Mouse (Mus musculus) hindbrain, embryonic 10.5 days (tissue): ENCODE measurements around the gene Bud31. TPM values are rescaled to one million over a fixed set of nuclear protein-coding genes. Genes with fewer than 3 reads are reported as not detected.
A peak's percentile ranks its signal among the peaks of the same experiment; 100 is the strongest.
"Not testable (repeated sequence)": the region's sequence is repeated elsewhere in the genome, so short reads cannot be mapped to it uniquely, and the experiment has no call there.

Experiments used
- DNase-seq: peaks from one replicate; pipeline ENCODE4 v3.0.0-alpha.2; 2017; ENCODE audit warnings: low spot score
- H3K27ac ChIP-seq: fragments of 300-500 bp; sonication (generic); 2 replicates; pipeline ENCODE4 v1.5.1; 2016; ENCODE audit warnings: mild to moderate bottlenecking, moderate library complexity
- H3K27me3 ChIP-seq: fragments of 300-500 bp; sonication (generic); 2 replicates; pipeline ENCODE4 v1.6.1; 2016; ENCODE audit warnings: mild to moderate bottlenecking; ENCODE audit not compliant: poor library complexity, insufficient read depth, severe bottlenecking
- H3K36me3 ChIP-seq: fragments of 300-500 bp; sonication (generic); 2 replicates; pipeline ENCODE4 v1.6.1; 2016; ENCODE audit warnings: mild to moderate bottlenecking, moderate library complexity
- H3K4me1 ChIP-seq: fragments of 300-500 bp; sonication (generic); replicated peaks from 2 replicates; pipeline ENCODE4 v1.6.1; 2016; ENCODE audit warnings: mild to moderate bottlenecking
- H3K4me3 ChIP-seq: fragments of 300-500 bp; sonication (generic); 2 replicates; pipeline ENCODE4 v1.5.1; 2016; ENCODE audit warnings: mild to moderate bottlenecking, moderate library complexity
- H3K9me3 ChIP-seq: fragments of 300-500 bp; sonication (generic); 2 replicates; pipeline ENCODE4 v1.6.1; 2016; ENCODE audit warnings: mild to moderate bottlenecking, moderate library complexity
- WGBS: fragments of 180-500 bp; shearing (Covaris S2); methylation state at CpG from one replicate; pipeline ENCODE4 v1.1.7; 2016; 5-methylcytosine and 5-hydroxymethylcytosine counted together
- polyA plus RNA-seq: library from polyadenylated mRNA; unstranded; fragments of >200 nt; fragmentation: Nextera tagmentation; extraction: Ambion mirVana; gene quantifications from 2 replicates; pipeline ENCODE4 v1.2.1, GENCODE M21; 2016

Gene Bud31
- polyA plus RNA-seq, 1 experiment from 2014 or later, result 266 TPM

GRCm38 (mm10) chr5:145130995-145131394 is 9.2 kb upstream of the Bud31 start:
- H3K4me3 ChIP-seq, result no peak overlapping the region
- peaks cover 100% of the 10 kb centered on the region for H3K36me3 ChIP-seq
- no peak overlapping the region for H3K27ac ChIP-seq
- H3K27me3 ChIP-seq, result no peaks in the 10 kb centered on the region
- WGBS, result 95% methylated on average over 3 of the region's 3 CpGs
- H3K9me3 ChIP-seq, result no peaks in the 10 kb centered on the region
- DNase-seq, result no peak
- H3K4me1 ChIP-seq, result no peaks in the 10 kb centered on the region

- H3K4me3 ChIP-seq, H3K9me3 ChIP-seq, H3K27ac ChIP-seq, H3K27me3 ChIP-seq, DNase-seq, H3K4me1 ChIP-seq: not testable (repeated sequence)
- 89% methylated on average over 6 of the region's 6 CpGs for WGBS
- H3K36me3 ChIP-seq, result peaks cover 95% of the 10 kb centered on the region
Measured at GRCm38 (mm10) chr5:145133275-145133674, 6.9 kb upstream of the Bud31 start.

GRCm38 (mm10) chr5:145138836-145139235 is 1.3 kb upstream of the Bud31 start:
- WGBS, result 26% methylated on average over 6 of the region's 6 CpGs
- DNase-seq, result no peak

GRCm38 (mm10) chr5:145140611-145141010 is 449 bp downstream of the Bud31 start:
- Histone ChIP-seq H3K4me3 (peak overlapping the region; percentile 99), H3K27ac (peak overlapping the region; percentile 99), H3K36me3 (peaks cover 64% of the 10 kb centered on the region), H3K27me3 (no peaks in the 10 kb centered on the region), H3K9me3 (no peaks in the 10 kb centered on the region), H3K4me1 (peaks cover 28% of the 10 kb centered on the region)
- WGBS, result 2% methylated on average over 18 of the region's 18 CpGs
- no peak for DNase-seq

More at GRCm38 (mm10) chr5:145138836-145139235, 1.3 kb upstream of the Bud31 start:
- H3K27ac ChIP-seq, result peak overlapping the region; percentile 99
- H3K27me3 ChIP-seq, result no peaks in the 10 kb centered on the region
- no peaks in the 10 kb centered on the region for H3K9me3 ChIP-seq
- peaks cover 28% of the 10 kb centered on the region for H3K4me1 ChIP-seq
- H3K36me3 ChIP-seq, result peaks cover 64% of the 10 kb centered on the region
- peak overlapping the region; percentile 99 for H3K4me3 ChIP-seq

- Histone ChIP-seq H3K4me3 (no peak overlapping the region), H3K9me3 (no peaks in the 10 kb centered on the region), H3K4me1 (no peaks in the 10 kb centered on the region), H3K36me3 (peaks cover 100% of the 10 kb centered on the region), H3K27ac (no peak overlapping the region), H3K27me3 (no peaks in the 10 kb centered on the region)
- no peak for DNase-seq
- WGBS, result 94% methylated on average over 5 of the region's 5 CpGs
Measured at GRCm38 (mm10) chr5:145147748-145148147, 7.6 kb downstream of the Bud31 start.

GRCm38 (mm10) chr5:145149294-145149693 is 9.1 kb downstream of the Bud31 start:
- Histone ChIP-seq H3K4me1 (no peaks in the 10 kb centered on the region), H3K36me3 (peaks cover 100% of the 10 kb centered on the region), H3K27me3 (no peaks in the 10 kb centered on the region), H3K27ac (no peak overlapping the region), H3K4me3 (no peak overlapping the region), H3K9me3 (no peaks in the 10 kb centered on the region)
- WGBS, result 87% methylated on average over 6 of the region's 6 CpGs
- DNase-seq, result no peak

- Histone ChIP-seq H3K36me3 (peaks cover 98% of the 10 kb centered on the region), H3K4me1 (no peaks in the 10 kb centered on the region), H3K9me3 (no peaks in the 10 kb centered on the region), H3K27ac (no peak overlapping the region), H3K4me3 (no peak overlapping the region), H3K27me3 (no peaks in the 10 kb centered on the region)
- 93% methylated on average over 5 of the region's 5 CpGs for WGBS
- no peak for DNase-seq
Measured at GRCm38 (mm10) chr5:145152690-145153089, 12.5 kb downstream of the Bud31 start.

- no peak for DNase-seq
- peaks cover 86% of the 10 kb centered on the region for H3K36me3 ChIP-seq
- no peak overlapping the region for H3K27ac ChIP-seq
- 96% methylated on average over 14 of the region's 14 CpGs for WGBS
- peaks cover 6% of the 10 kb centered on the region for H3K4me1 ChIP-seq
- H3K9me3 ChIP-seq, result no peaks in the 10 kb centered on the region
- no peaks in the 10 kb centered on the region for H3K27me3 ChIP-seq
- no peak overlapping the region for H3K4me3 ChIP-seq
Measured at GRCm38 (mm10) chr5:145161361-145161760, 21.2 kb downstream of the Bud31 start.

- H3K4me1 ChIP-seq, result peaks cover 22% of the 10 kb centered on the region
- WGBS, result 72% methylated on average over 3 of the region's 3 CpGs
- H3K9me3 ChIP-seq, result no peaks in the 10 kb centered on the region
- no peak overlapping the region for H3K4me3 ChIP-seq
- no peak overlapping the region for H3K27ac ChIP-seq
- no peak for DNase-seq
- H3K36me3 ChIP-seq, result peaks cover 54% of the 10 kb centered on the region
- no peaks in the 10 kb centered on the region for H3K27me3 ChIP-seq
Measured at GRCm38 (mm10) chr5:145164710-145165109, 24.5 kb downstream of the Bud31 start.

- Histone ChIP-seq H3K36me3 (peaks cover 53% of the 10 kb centered on the region), H3K27ac (no peak overlapping the region), H3K4me1 (peaks cover 22% of the 10 kb centered on the region), H3K9me3 (no peaks in the 10 kb centered on the region), H3K27me3 (no peaks in the 10 kb centered on the region), H3K4me3 (peak overlapping the region; percentile 18; the same call in 1 of the 2 replicates)
- DNase-seq, result no peak
- WGBS, result 86% methylated on average over 15 of the region's 15 CpGs
Measured at GRCm38 (mm10) chr5:145165184-145165583, 25.0 kb downstream of the Bud31 start.

- Histone ChIP-seq H3K4me3 (peak within 1 kb of the TSS; percentile 96), H3K9me3 (no peaks in the 10 kb centered on the region), H3K27me3 (no peaks in the 10 kb centered on the region), H3K36me3 (peaks cover 53% of the 10 kb centered on the region), H3K4me1 (peaks cover 22% of the 10 kb centered on the region), H3K27ac (peak within 1 kb of the TSS; percentile 91)
- under 1% methylated on average over 51 of the region's 51 CpGs for WGBS
- peak; percentile 99 for DNase-seq
Measured at GRCm38 (mm10) chr5:145166536-145167305, 26.6 kb downstream of the Bud31 start, which contains the start of the genes Ptcd1 and Cpsf4. Gene Ptcd1, minus strand, starts transcription at chr5:145167108. Gene Cpsf4, plus strand, starts transcription at chr5:145167213.

GRCm38 (mm10) chr5:145167306-145167661 is 27.1 kb downstream of the Bud31 start:
- Histone ChIP-seq H3K4me1 (peaks cover 22% of the 10 kb centered on the region), H3K27me3 (no peaks in the 10 kb centered on the region), H3K9me3 (no peaks in the 10 kb centered on the region), H3K4me3 (peak overlapping the region; percentile 96), H3K36me3 (peaks cover 54% of the 10 kb centered on the region), H3K27ac (peak overlapping the region; percentile 91)
- 0% methylated on average over 28 of the region's 28 CpGs for WGBS
- DNase-seq, result no peak

- DNase-seq, result no peak
- 87% methylated on average over 18 of the region's 18 CpGs for WGBS
Measured at GRCm38 (mm10) chr5:145178461-145178980, 38.4 kb downstream of the Bud31 start.

More at GRCm38 (mm10) chr5:145178461-145178980, 38.4 kb downstream of the Bud31 start:
- Histone ChIP-seq H3K9me3 (no peaks in the 10 kb centered on the region), H3K36me3 (peaks cover 100% of the 10 kb centered on the region), H3K27me3 (no peaks in the 10 kb centered on the region), H3K4me1 (no peaks in the 10 kb centered on the region), H3K27ac (no peak overlapping the region), H3K4me3 (no peak overlapping the region)
